Mouse (Mus musculus): ENCODE measurements around the gene Ctnna2. TPM values are rescaled to one million over a fixed set of nuclear protein-coding genes. Genes with fewer than 3 reads are reported as not detected.

The Ctnna2 gene
- polyA plus RNA-seq, 1 experiment = 0.70 TPM

DNA sequence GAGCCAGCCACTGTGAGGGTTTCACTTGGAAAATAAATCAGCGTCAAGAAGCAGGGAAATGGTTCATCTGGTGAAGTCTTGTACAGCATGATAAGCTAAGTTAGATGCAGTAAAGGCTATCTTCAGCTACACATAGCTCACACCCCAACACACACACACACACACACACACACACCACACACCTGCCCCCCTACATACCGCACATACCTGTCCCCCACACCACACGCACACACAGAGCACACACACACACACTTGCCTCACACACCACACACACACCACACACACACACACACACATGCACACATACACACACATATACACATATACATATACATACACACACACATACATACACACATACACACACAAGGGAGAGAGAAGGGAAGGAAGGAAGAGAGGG lies 142.0 kb downstream of the Ctnna2 start:
- Histone ChIP-seq H3K27me3 (ENCODE audit: control insufficient read depth, insufficient read depth, low read length) (no peaks in the 10 kb centered on the region), H3K4me3 (ENCODE audit: control insufficient read depth, insufficient read depth, low read length) (no peak overlapping the region), H3K36me3 (ENCODE audit: control insufficient read depth, insufficient read depth, low read length) (no peaks in the 10 kb centered on the region), H3K27ac (ENCODE audit: control insufficient read depth, insufficient read depth, low read length) (no peak overlapping the region), H3K4me1 (replicated peaks; ENCODE audit: control insufficient read depth, insufficient read depth, low read length) (no peaks in the 10 kb centered on the region)
- TF ChIP-seq CTCF (IDR thresholded peaks at IDR 0.05; ENCODE audit: borderline replicate concordance, control insufficient read depth, extremely low read depth, insufficient read depth, low read length, poor library complexity) = no peak
- TF ChIP-seq POLR2A (IDR thresholded peaks at IDR 0.05; ENCODE audit: control insufficient read depth, extremely low read depth, insufficient read depth, low read length, poor library complexity) = no peak
- WGBS = 93% methylated on average over 3 of the region's 3 CpGs
- DNase-seq = no peak

GRCm38 (mm10) chr6:77834680-77835079 lies 144.8 kb downstream of the Ctnna2 start:
- TF ChIP-seq CTCF (IDR thresholded peaks at IDR 0.05; ENCODE audit: borderline replicate concordance, control insufficient read depth, extremely low read depth, insufficient read depth, low read length, poor library complexity) = no peak
- no peak for TF ChIP-seq POLR2A (IDR thresholded peaks at IDR 0.05; ENCODE audit: control insufficient read depth, extremely low read depth, insufficient read depth, low read length, poor library complexity)
- DNase-seq = no peak
- no peaks in the 10 kb centered on the region for H3K27me3 ChIP-seq (ENCODE audit: control insufficient read depth, insufficient read depth, low read length)
- H3K36me3 ChIP-seq (ENCODE audit: control insufficient read depth, insufficient read depth, low read length) = no peaks in the 10 kb centered on the region
- H3K4me1 ChIP-seq (replicated peaks; ENCODE audit: control insufficient read depth, insufficient read depth, low read length) = no peaks in the 10 kb centered on the region
- H3K4me3 ChIP-seq (ENCODE audit: control insufficient read depth, insufficient read depth, low read length) = no peak overlapping the region
- H3K27ac ChIP-seq (ENCODE audit: control insufficient read depth, insufficient read depth, low read length) = no peak overlapping the region
- WGBS = 91% methylated on average over 2 of the region's 2 CpGs

DNA sequence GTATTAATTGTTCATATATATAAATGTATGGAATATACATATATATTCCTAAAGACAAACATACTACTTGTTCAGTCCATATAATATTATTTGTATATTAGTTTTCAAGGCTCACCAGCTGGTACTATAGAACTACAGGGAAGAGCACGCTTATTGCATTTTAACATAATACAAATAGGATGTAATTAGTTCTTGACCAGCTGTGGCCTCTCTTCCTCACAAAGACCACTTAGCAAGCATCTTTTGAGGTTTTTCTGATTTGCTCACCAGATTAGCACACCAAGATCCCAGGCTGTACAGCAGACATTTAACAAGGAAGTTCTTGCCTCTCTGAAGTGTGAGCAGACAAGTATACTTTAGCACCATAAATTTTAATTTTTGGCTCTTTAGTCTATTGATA lies 152.0 kb downstream of the Ctnna2 start:
- no peak for DNase-seq
- Histone ChIP-seq H3K4me1 (replicated peaks; ENCODE audit: control insufficient read depth, insufficient read depth, low read length) (no peaks in the 10 kb centered on the region), H3K4me3 (ENCODE audit: control insufficient read depth, insufficient read depth, low read length) (no peak overlapping the region), H3K27me3 (ENCODE audit: control insufficient read depth, insufficient read depth, low read length) (no peaks in the 10 kb centered on the region), H3K27ac (ENCODE audit: control insufficient read depth, insufficient read depth, low read length) (no peak overlapping the region), H3K36me3 (ENCODE audit: control insufficient read depth, insufficient read depth, low read length) (no peaks in the 10 kb centered on the region)
- 92% methylated on average over 1 of the region's 1 CpGs for WGBS
- TF ChIP-seq POLR2A (IDR thresholded peaks at IDR 0.05; ENCODE audit: control insufficient read depth, extremely low read depth, insufficient read depth, low read length, poor library complexity) = no peak
- no peak for TF ChIP-seq CTCF (IDR thresholded peaks at IDR 0.05; ENCODE audit: borderline replicate concordance, control insufficient read depth, extremely low read depth, insufficient read depth, low read length, poor library complexity)

DNA sequence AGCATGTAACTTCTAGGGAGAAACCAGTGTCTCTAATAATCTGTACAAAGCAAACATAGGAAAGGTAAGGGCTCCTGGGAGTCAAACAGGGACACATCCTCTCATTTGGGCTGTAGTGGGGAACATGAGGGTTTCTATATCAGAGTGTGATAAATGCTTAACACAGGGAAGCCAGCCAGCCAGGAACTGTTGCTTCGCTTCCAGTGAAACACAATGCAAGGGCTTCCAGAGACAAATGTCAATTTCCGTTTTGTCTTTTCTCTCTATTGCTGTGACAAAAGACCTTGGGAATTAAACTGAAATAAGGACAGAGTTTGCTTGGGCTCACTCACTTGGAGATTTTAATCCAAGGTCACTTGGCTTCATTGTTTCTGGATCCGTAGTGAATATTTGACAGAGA lies 162.4 kb downstream of the Ctnna2 start:
- H3K4me3 ChIP-seq (ENCODE audit: control insufficient read depth, insufficient read depth, low read length) = no peak overlapping the region
- WGBS = 89% methylated on average over 3 of the region's 3 CpGs
- no peak overlapping the region for H3K27ac ChIP-seq (ENCODE audit: control insufficient read depth, insufficient read depth, low read length)
- no peak for DNase-seq
- H3K27me3 ChIP-seq (ENCODE audit: control insufficient read depth, insufficient read depth, low read length) = no peaks in the 10 kb centered on the region
- no peaks in the 10 kb centered on the region for H3K4me1 ChIP-seq (replicated peaks; ENCODE audit: control insufficient read depth, insufficient read depth, low read length)
- no peak for TF ChIP-seq POLR2A (IDR thresholded peaks at IDR 0.05; ENCODE audit: control insufficient read depth, extremely low read depth, insufficient read depth, low read length, poor library complexity)
- no peak for TF ChIP-seq CTCF (IDR thresholded peaks at IDR 0.05; ENCODE audit: borderline replicate concordance, control insufficient read depth, extremely low read depth, insufficient read depth, low read length, poor library complexity)
- no peaks in the 10 kb centered on the region for H3K36me3 ChIP-seq (ENCODE audit: control insufficient read depth, insufficient read depth, low read length)

GRCm38 (mm10) chr6:77811041-77811440 lies 168.5 kb downstream of the Ctnna2 start:
- DNase-seq = no peak
- WGBS = 91% methylated on average over 3 of the region's 3 CpGs
- no peak overlapping the region for H3K4me3 ChIP-seq (ENCODE audit: control insufficient read depth, insufficient read depth, low read length)

DNA sequence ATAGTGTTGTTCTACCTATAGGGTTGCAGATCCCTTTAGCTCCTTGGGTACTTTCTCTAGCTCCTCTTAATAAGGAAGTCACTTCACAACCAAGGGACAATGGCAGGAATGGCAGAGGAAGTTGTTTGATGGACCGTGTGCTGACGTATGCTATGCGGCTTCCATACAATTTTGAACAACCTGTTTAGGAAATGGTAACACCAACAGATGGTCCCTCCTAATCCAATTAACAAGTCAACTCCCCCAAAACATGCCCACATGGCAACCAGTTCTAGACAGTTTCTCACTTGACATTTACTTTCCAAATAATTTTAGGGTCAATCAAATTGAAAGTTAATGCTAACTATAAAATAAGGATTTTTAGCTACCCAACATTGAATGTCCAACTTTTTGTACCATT lies 176.9 kb downstream of the Ctnna2 start:
- no peak for DNase-seq
- Histone ChIP-seq H3K27me3 (ENCODE audit: control insufficient read depth, insufficient read depth, low read length) (no peaks in the 10 kb centered on the region), H3K27ac (ENCODE audit: control insufficient read depth, insufficient read depth, low read length) (no peak overlapping the region), H3K4me1 (replicated peaks; ENCODE audit: control insufficient read depth, insufficient read depth, low read length) (no peaks in the 10 kb centered on the region), H3K36me3 (ENCODE audit: control insufficient read depth, insufficient read depth, low read length) (no peaks in the 10 kb centered on the region), H3K4me3 (ENCODE audit: control insufficient read depth, insufficient read depth, low read length) (no peak overlapping the region)
- 79% methylated on average over 3 of the region's 3 CpGs for WGBS
- TF ChIP-seq POLR2A (IDR thresholded peaks at IDR 0.05; ENCODE audit: control insufficient read depth, extremely low read depth, insufficient read depth, low read length, poor library complexity) = no peak
- no peak for TF ChIP-seq CTCF (IDR thresholded peaks at IDR 0.05; ENCODE audit: borderline replicate concordance, control insufficient read depth, extremely low read depth, insufficient read depth, low read length, poor library complexity)

More at GRCm38 (mm10) chr6:77811041-77811440, 168.5 kb downstream of the Ctnna2 start:
- Histone ChIP-seq H3K36me3 (ENCODE audit: control insufficient read depth, insufficient read depth, low read length) (no peaks in the 10 kb centered on the region), H3K27ac (ENCODE audit: control insufficient read depth, insufficient read depth, low read length) (no peak overlapping the region), H3K4me1 (replicated peaks; ENCODE audit: control insufficient read depth, insufficient read depth, low read length) (no peaks in the 10 kb centered on the region), H3K27me3 (ENCODE audit: control insufficient read depth, insufficient read depth, low read length) (no peaks in the 10 kb centered on the region)
- no peak for TF ChIP-seq CTCF (IDR thresholded peaks at IDR 0.05; ENCODE audit: borderline replicate concordance, control insufficient read depth, extremely low read depth, insufficient read depth, low read length, poor library complexity)
- no peak for TF ChIP-seq POLR2A (IDR thresholded peaks at IDR 0.05; ENCODE audit: control insufficient read depth, extremely low read depth, insufficient read depth, low read length, poor library complexity)

- no peak overlapping the region for H3K4me3 ChIP-seq (ENCODE audit: control insufficient read depth, insufficient read depth, low read length)
- 87% methylated on average over 3 of the region's 3 CpGs for WGBS
- no peaks in the 10 kb centered on the region for H3K36me3 ChIP-seq (ENCODE audit: control insufficient read depth, insufficient read depth, low read length)
- DNase-seq = no peak
- H3K4me1 ChIP-seq (replicated peaks; ENCODE audit: control insufficient read depth, insufficient read depth, low read length) = no peaks in the 10 kb centered on the region
- no peak overlapping the region for H3K27ac ChIP-seq (ENCODE audit: control insufficient read depth, insufficient read depth, low read length)
- H3K27me3 ChIP-seq (ENCODE audit: control insufficient read depth, insufficient read depth, low read length) = no peaks in the 10 kb centered on the region
- TF ChIP-seq POLR2A (IDR thresholded peaks at IDR 0.05; ENCODE audit: control insufficient read depth, extremely low read depth, insufficient read depth, low read length, poor library complexity) (no peak), CTCF (IDR thresholded peaks at IDR 0.05; ENCODE audit: borderline replicate concordance, control insufficient read depth, extremely low read depth, insufficient read depth, low read length, poor library complexity) (no peak)
Observed at GRCm38 (mm10) chr6:77783342-77783741, 196.2 kb downstream of the Ctnna2 start.

Data from thymus, adult 2 months (tissue).